Mouse (Mus musculus) heart, embryonic 14.5 days (tissue): ENCODE measurements around the gene Tbx1. TPM values are rescaled to one million over a fixed set of nuclear protein-coding genes. Genes with fewer than 3 reads are reported as not detected.

ENCODE experiments used
- ATAC-seq: fragments of 200-750 bp; cut with Nextera tagmentation; 2 replicates; pipeline ENCODE4 v1.8.0; 2017; ENCODE audit warnings: low read depth, moderate TSS enrichment; ENCODE audit not compliant: insufficient number of reproducible peaks, insufficient read depth, low FRiP score
- H3K27ac ChIP-seq, 2 experiments: fragments of 200-500 bp in 1 of 2; fragments of 300-500 bp in 1 of 2; sonication (generic) in 1 of 2; replicated peaks in 1 of 2; 2 replicates each; pipeline ENCODE4 v1.5.1; 2012 to 2014; ENCODE audit warnings: low read depth in 2 of 2, low read length in 2 of 2, control low read depth in 1 of 2, mild to moderate bottlenecking in 1 of 2, mixed read lengths in 1 of 2; ENCODE audit not compliant: control insufficient read depth in 1 of 2, insufficient read depth in 1 of 2
- H3K27me3 ChIP-seq: fragments of 300-500 bp; sonication (generic); 2 replicates; pipeline ENCODE4 v1.6.1; 2014; ENCODE audit warnings: mild to moderate bottlenecking, low read length, control low read depth; ENCODE audit not compliant: control insufficient read depth, insufficient read depth
- H3K36me3 ChIP-seq: fragments of 300-500 bp; sonication (generic); 2 replicates; pipeline ENCODE4 v1.6.1; 2014; ENCODE audit warnings: mild to moderate bottlenecking, control low read depth, low read length, mixed read lengths; ENCODE audit not compliant: control insufficient read depth, insufficient read depth
- H3K4me1 ChIP-seq, 2 experiments: fragments of 200-500 bp in 1 of 2; fragments of 300-500 bp in 1 of 2; sonication (generic) in 1 of 2; 2 replicates each; pipeline ENCODE4 v1.6.1; 2012 to 2014; ENCODE audit warnings: low read length in 2 of 2, control low read depth in 1 of 2, mixed read lengths in 1 of 2; ENCODE audit not compliant: control insufficient read depth in 2 of 2, insufficient read depth in 2 of 2
- H3K4me2 ChIP-seq: fragments of 300-500 bp; sonication (generic); 2 replicates; pipeline ENCODE4 v1.6.1; 2014; ENCODE audit warnings: mild to moderate bottlenecking, low read length
- H3K4me3 ChIP-seq, 2 experiments: fragments of 200-500 bp in 1 of 2; fragments of 300-500 bp in 1 of 2; sonication (generic) in 1 of 2; 2 replicates each; pipeline ENCODE4 v1.5.1; 2012 to 2014; ENCODE audit warnings: low read length in 2 of 2, mild to moderate bottlenecking in 2 of 2, control low read depth in 1 of 2, low read depth in 1 of 2, moderate library complexity in 1 of 2; ENCODE audit not compliant: control insufficient read depth in 1 of 2, insufficient read depth in 1 of 2
- H3K9ac ChIP-seq: fragments of 300-500 bp; sonication (generic); 2 replicates; pipeline ENCODE4 v1.6.1; 2014; ENCODE audit warnings: mild to moderate bottlenecking, low read length
- H3K9me3 ChIP-seq: fragments of 300-500 bp; sonication (generic); 2 replicates; pipeline ENCODE4 v1.6.1; 2016; ENCODE audit warnings: low read length, control low read depth; ENCODE audit not compliant: control insufficient read depth
- WGBS: fragments of 180-500 bp; shearing (Covaris S2); extraction: QIAGEN DNeasy Blood & Tissue Kit; methylation state at CpG from one replicate; pipeline ENCODE4 v1.1.7; 2014; 5-methylcytosine and 5-hydroxymethylcytosine counted together
- polyA plus RNA-seq: library from polyadenylated mRNA; unstranded; fragments of >200 nt; fragmentation: Nextera tagmentation; extraction: Ambion mirVana; gene quantifications from 2 replicates; pipeline ENCODE4 v1.2.1, GENCODE M21; 2014

Tbx1 gene
- polyA plus RNA-seq, 1 experiment from 2014 or later: 0.80 TPM

DNA sequence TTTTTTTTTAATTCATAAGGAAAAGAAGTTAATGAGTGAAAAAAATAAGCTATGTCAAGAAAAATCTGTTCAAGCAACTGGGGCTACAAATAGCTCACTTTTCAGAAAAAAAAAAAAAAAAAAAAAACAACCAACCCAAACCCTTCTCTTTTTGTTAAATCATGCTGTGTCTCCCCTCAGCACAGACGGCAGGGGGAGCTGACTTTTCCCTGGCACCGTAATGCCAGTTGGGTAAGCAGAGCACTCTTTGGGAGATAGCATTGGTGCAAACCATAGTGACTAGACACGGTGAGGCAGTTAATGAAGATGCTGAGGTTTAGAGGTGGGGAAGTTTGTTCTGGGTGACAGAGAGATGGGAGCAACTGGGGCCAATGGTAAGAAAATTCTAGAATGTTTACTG is 41.6 kb upstream of the Tbx1 start:
- Histone ChIP-seq H3K27me3 (peaks cover 36% of the 10 kb centered on the region), H3K4me3 (no peak overlapping the region), H3K9me3 (no peaks in the 10 kb centered on the region), H3K36me3 (no peaks in the 10 kb centered on the region), H3K4me2 (no peak overlapping the region), H3K27ac (no peak overlapping the region), H3K9ac (no peak overlapping the region), H3K4me1 (peaks cover 3 to 4% of the 10 kb centered on the region in 2 experiments; a peak in 2 of 4 replicates)
- WGBS: 58% methylated on average over 3 of the region's 3 CpGs
- ATAC-seq: no peak

- no peak overlapping the region for H3K4me2 ChIP-seq
- WGBS: 63% methylated on average over 7 of the region's 7 CpGs
- H3K4me1 ChIP-seq: peaks cover 4 to 10% of the 10 kb centered on the region in 2 experiments; a peak in 3 of 4 replicates
- no peak overlapping the region for H3K9ac ChIP-seq
- no peak overlapping the region for H3K4me3 ChIP-seq
- H3K36me3 ChIP-seq: no peaks in the 10 kb centered on the region
- no peak overlapping the region for H3K27ac ChIP-seq
- peaks cover 41% of the 10 kb centered on the region for H3K27me3 ChIP-seq
- ATAC-seq: no peak
- H3K9me3 ChIP-seq: no peaks in the 10 kb centered on the region
These were observed 40.7 kb upstream of the Tbx1 start for GRCm38 (mm10) chr16:18631141-18631540.

- WGBS: 56% methylated on average over 5 of the region's 5 CpGs
- ATAC-seq: no peak
- Histone ChIP-seq H3K9me3 (no peaks in the 10 kb centered on the region), H3K4me3 (peak overlapping the region; percentile 51 to 74), H3K36me3 (no peaks in the 10 kb centered on the region), H3K27me3 (peaks cover 49% of the 10 kb centered on the region), H3K27ac (no peak overlapping the region), H3K4me1 (peaks cover 11 to 19% of the 10 kb centered on the region in 2 experiments; a peak in 3 of 4 replicates), H3K4me2 (peak overlapping the region; percentile 98), H3K9ac (peak overlapping the region; percentile 80)
These were observed 39.8 kb upstream of the Tbx1 start for GRCm38 (mm10) chr16:18630291-18630690.

DNA sequence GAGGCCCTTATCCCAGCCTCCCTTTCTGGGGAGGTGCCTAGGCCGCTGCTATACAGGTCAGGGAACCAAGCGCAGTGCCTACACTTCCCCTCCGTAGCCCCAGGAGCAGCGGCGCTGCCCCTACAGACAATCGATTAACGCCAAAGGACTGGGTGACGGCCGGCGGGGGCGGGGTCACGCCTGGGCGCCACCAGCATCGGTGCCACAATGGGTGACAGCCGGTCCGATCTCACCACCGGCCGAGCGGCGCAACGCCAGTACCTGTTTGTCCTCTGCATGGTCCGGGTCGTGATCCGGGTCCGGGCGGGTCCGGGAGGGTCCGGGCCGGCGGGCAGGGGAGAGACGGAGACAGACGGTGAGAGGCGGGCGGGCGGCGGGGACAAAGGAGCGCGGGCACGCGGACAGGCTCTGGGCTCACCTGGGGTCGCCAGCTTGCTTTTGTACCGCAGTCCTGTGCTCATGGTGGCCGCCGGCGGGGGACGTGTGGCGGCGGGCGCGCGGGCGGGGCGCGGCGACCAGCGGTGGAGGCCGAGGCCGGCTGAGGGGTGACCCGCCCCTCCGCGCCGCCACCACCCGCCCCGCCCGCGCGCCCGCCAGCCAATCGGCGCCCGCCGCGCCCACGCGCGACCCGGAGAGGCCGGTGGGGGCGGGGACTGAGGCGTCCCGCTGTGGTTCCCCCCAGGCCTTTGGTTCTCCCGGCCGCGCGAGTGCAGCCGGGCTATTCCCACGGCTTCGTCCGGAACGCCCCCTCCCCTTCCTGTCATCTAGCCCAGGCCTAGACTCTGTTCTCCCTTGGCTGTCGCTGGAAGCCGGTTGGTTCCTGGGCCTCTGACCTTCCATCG is 39.1 kb upstream of the Tbx1 start, which contains the start of gene Sept5:
Gene Sept5 (minus strand): TSS at position 565 of the 842 bp plus-strand sequence.
- Histone ChIP-seq H3K27ac (no peak within 1 kb of the TSS), H3K36me3 (no peaks in the 10 kb centered on the region), H3K9ac (peak within 1 kb of the TSS; percentile 80), H3K4me1 (peaks cover 11 to 20% of the 10 kb centered on the region in 2 experiments; a peak in 3 of 4 replicates), H3K9me3 (no peaks in the 10 kb centered on the region), H3K4me3 (peak within 1 kb of the TSS; percentile 51 to 74), H3K4me2 (peak within 1 kb of the TSS; percentile 98), H3K27me3 (peaks cover 55% of the 10 kb centered on the region)
- ATAC-seq: peak; percentile 60
- under 1% methylated on average over 48 of the region's 93 CpGs for WGBS

DNA sequence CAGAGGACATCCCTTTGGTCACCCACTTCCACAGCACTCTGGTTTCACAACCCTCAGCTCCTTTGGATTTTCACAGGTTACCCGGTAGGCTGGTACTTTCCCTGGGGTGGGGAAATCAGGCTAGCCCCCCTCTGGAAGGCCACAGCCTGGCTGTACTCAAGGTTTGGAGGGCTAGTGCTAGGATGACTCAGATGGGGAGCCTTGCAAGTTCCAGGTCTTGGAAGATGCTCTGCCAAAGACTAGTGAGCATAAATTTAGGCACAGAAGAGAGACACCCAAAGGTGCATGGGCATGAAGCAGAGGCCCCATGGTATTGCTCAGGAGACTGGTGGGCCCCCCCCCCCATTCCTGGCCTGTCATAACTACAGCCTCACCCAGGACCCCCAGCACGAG is 38.5 kb upstream of the Tbx1 start:
- Histone ChIP-seq H3K4me2 (peak overlapping the region; percentile 98), H3K4me1 (peaks cover 11 to 20% of the 10 kb centered on the region in 2 experiments; a peak in 3 of 4 replicates), H3K9ac (peak overlapping the region; percentile 80), H3K9me3 (no peaks in the 10 kb centered on the region), H3K36me3 (no peaks in the 10 kb centered on the region), H3K27ac (no peak overlapping the region), H3K4me3 (peak overlapping the region; percentile 51 to 74), H3K27me3 (peaks cover 62% of the 10 kb centered on the region)
- no peak for ATAC-seq
- WGBS: 45% methylated on average over 2 of the region's 2 CpGs

DNA sequence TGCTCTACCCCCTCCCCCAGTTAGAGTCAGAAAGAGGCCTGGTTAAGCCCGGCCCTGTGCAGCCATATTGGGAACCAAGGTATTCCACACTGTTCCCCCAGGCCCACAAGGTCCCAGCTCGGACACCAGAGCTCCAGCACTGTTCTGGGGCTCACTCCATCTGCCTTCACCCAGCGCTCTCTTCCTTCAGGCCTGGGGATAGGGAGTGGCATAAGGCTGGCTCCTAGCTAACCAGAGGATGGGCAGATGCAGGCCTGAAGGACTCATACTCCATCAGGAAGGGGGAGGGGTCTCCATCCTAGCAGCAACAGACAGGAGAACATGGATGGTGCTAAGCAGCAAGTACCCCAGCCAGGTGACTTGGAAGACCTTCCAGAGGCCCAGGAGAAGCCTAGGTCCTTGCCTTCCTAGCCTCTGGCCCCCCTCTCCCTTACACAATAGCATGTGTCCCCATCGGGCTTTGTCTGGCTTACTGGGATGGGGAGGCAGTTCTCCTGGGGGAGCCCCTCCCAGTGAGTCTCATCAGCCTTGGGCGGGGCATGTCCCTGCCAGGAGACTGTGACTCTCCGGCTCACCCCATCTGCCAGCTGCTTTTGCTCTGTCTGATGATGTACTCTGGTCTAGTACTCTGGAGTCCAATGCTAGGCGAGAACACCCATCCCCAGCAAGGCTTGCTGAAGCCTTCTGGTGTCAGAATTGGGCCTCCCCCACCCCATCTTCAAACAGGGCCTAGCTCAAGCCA is 37.9 kb upstream of the Tbx1 start:
- Histone ChIP-seq H3K27me3 (peaks cover 68% of the 10 kb centered on the region), H3K4me2 (peak overlapping the region; percentile 98), H3K27ac (no peak overlapping the region), H3K4me1 (peaks cover 11 to 20% of the 10 kb centered on the region in 2 experiments; a peak in 3 of 4 replicates), H3K36me3 (no peaks in the 10 kb centered on the region), H3K9me3 (no peaks in the 10 kb centered on the region), H3K4me3 (peak overlapping the region in 1 of 2 experiments; percentile 74; a peak in 1 of 4 replicates), H3K9ac (no peak overlapping the region)
- ATAC-seq: no peak
- 81% methylated on average over 7 of the region's 7 CpGs for WGBS

GRCm38 (mm10) chr16:18627163-18627562 is 36.7 kb upstream of the Tbx1 start:
- Histone ChIP-seq H3K27me3 (peaks cover 80% of the 10 kb centered on the region), H3K4me3 (no peak overlapping the region)
- 55% methylated on average over 3 of the region's 3 CpGs for WGBS

More at GRCm38 (mm10) chr16:18627163-18627562, 36.7 kb upstream of the Tbx1 start:
- peak overlapping the region; percentile 77 for H3K4me2 ChIP-seq
- H3K9ac ChIP-seq: no peak overlapping the region
- H3K27ac ChIP-seq: no peak overlapping the region
- no peak for ATAC-seq
- H3K36me3 ChIP-seq: no peaks in the 10 kb centered on the region
- peaks cover 11 to 20% of the 10 kb centered on the region in 2 experiments; a peak in 3 of 4 replicates for H3K4me1 ChIP-seq
- H3K9me3 ChIP-seq: no peaks in the 10 kb centered on the region
